16 mouse cellular contexts compared by ENCODE assay signal in the genomic region with DNA sequence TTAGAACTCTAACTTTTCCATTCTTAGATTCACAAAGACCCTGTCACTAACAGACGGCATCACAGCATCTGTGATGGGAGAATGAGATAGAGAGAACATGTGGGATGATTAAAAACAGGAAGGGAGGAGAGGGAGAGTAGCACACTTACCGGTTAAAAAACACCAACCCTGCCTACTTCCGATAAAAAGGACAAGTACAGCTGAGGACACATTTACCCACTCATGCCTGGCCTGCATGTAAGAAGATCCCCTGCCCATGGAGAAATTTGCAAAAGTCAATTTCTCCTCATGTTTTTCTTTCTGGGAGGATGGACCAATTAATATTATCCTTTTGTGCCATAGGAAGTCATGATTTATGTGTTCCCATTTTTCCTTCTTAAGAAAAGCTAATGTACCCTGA.
"Had no signal": no experiment of that assay in that cellular context is flagged by ENCODE, and none has a peak within 500 bp of the region (broad histone marks: within the 10 kb centered on the region; RNA-seq: fewer than 3 reads in every experiment).

No protein-coding gene starts in this region.

- H3K27me3 ChIP-seq: neural tube, embryonic 13.5 days; neural tube, embryonic 15.5 days; stomach, embryonic 15.5 days had no signal

- H3K36me3 ChIP-seq: neural tube, embryonic 13.5 days; neural tube, embryonic 15.5 days; stomach, embryonic 15.5 days had no signal

- H3K4me3 ChIP-seq: neural tube, embryonic 13.5 days; neural tube, embryonic 15.5 days; stomach, embryonic 15.5 days had no signal

- H3K4me2 ChIP-seq: neural tube, embryonic 13.5 days; neural tube, embryonic 15.5 days; stomach, embryonic 15.5 days had no signal

- H3K9me3 ChIP-seq: neural tube, embryonic 13.5 days; neural tube, embryonic 15.5 days; stomach, embryonic 15.5 days had no signal

- H3K9ac ChIP-seq: neural tube, embryonic 13.5 days; neural tube, embryonic 15.5 days; stomach, embryonic 15.5 days had no signal

- H3K27ac ChIP-seq: neural tube, embryonic 13.5 days; neural tube, embryonic 15.5 days; stomach, embryonic 15.5 days; stomach, postnatal 0 days had no signal

- DNase-seq: retina, postnatal 1 day; right cerebral cortex, adult 18-20 months; right cerebral cortex, postnatal 14 days; right cerebral cortex, postnatal 25 days; right cerebral cortex, postnatal 4 days; spleen, adult 18-20 months; thymus, adult 18-20 months; thymus, adult 2 months; thymus, postnatal 14 days; thymus, postnatal 25 days; thymus, postnatal 36 days; thymus, postnatal 4 days had no signal

- H3K4me1 ChIP-seq: neural tube, embryonic 13.5 days; neural tube, embryonic 15.5 days; stomach, embryonic 15.5 days had no signal
